In the genomic region with DNA sequence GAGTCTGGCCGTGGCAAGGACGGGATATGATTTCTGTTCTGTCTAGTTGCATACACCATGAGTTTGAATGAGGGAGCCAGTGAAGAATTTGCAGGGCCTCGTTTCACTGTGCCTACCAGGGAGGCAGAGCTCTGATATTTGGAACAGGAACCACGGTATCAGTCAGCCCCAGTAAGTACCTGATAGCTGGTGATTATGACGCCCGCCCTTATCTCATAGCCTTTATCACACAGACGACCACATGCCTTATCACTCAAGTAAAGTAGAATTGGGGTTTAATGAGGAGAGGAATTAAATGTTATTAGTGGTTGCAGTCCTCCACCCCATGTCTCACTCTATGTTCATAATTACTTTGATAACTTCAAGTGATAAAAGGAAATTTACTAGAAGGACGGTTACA, we compare ENCODE assay signal across 22 mouse cellular contexts. TPM values are rescaled to one million over a fixed set of nuclear protein-coding genes. Genes with fewer than 3 reads are reported as not detected.
DNase-seq lines count a peak whose midpoint lies in the region; ATAC-seq and TF ChIP-seq lines count a peak whose summit lies in the region.
"Had no signal": no experiment of that assay in that cellular context is flagged by ENCODE, and none has a peak within 500 bp of the region (broad histone marks: within the 10 kb centered on the region; RNA-seq: fewer than 3 reads in every experiment).

No protein-coding gene starts in this region.

- ATAC-seq in erythroblast, adult 5-6 weeks (replicated peaks; ENCODE audit: low FRiP score, poor library complexity, severe bottlenecking) = peak; percentile 73
- peak; percentile 95 for ATAC-seq in liver, embryonic 14.5 days (ENCODE audit: insufficient read depth)
- ATAC-seq: inflammation-experienced regulatory T-cells, adult 6 months; midbrain, embryonic 16.5 days had no signal

- H3K4me2 ChIP-seq in liver, embryonic 14.5 days (ENCODE audit: low read depth) = peak overlapping the region; percentile 61
- H3K4me2 ChIP-seq: embryonic facial prominence, embryonic 12.5 days; kidney, embryonic 15.5 days; limb, embryonic 12.5 days; lung, embryonic 15.5 days had no signal

- no peak for DNase-seq in thymus, adult 2 months
- no peak for DNase-seq in thymus, adult 18-20 months
- peak; percentile 63 to 70 (median 69) for DNase-seq in liver, embryonic 14.5 days (ENCODE audit: low read depth in 3 of 3, low spot score in 3 of 3)
- no peak for DNase-seq in layer of hippocampus, adult 11-12 months (ENCODE audit: low spot score)
- no peak for DNase-seq in right cerebral cortex, postnatal 25 days
- DNase-seq in frontal cortex, postnatal 25 days (ENCODE audit: low spot score in 2 of 2) = no peak
- no peak for DNase-seq in right cerebral cortex, postnatal 14 days
- DNase-seq: adrenal gland, adult 2 months; B cell, adult 2 months; cerebellum, adult 11-12 months; cerebellum, postnatal 36 days; gastrocnemius, postnatal 10 days; heart, adult 18-20 months had no signal

- H3K36me3 ChIP-seq in thymus, adult 2 months (ENCODE audit: control insufficient read depth, insufficient read depth, low read length) = peaks cover 97% of the 10 kb centered on the region
- no peaks in the 10 kb centered on the region for H3K36me3 ChIP-seq in liver, embryonic 14.5 days (replicated peaks; ENCODE audit: control insufficient read depth, insufficient read depth, low read depth)
- H3K36me3 ChIP-seq: embryonic facial prominence, embryonic 12.5 days; kidney, embryonic 15.5 days; limb, embryonic 12.5 days; lung, embryonic 15.5 days had no signal

- peak overlapping the region; percentile 72 for H3K27ac ChIP-seq in thymus, adult 2 months (ENCODE audit: control insufficient read depth, insufficient read depth, low read length)
- H3K27ac ChIP-seq in liver, embryonic 14.5 days = peak overlapping the region; percentile 57
- H3K27ac ChIP-seq: embryonic facial prominence, embryonic 12.5 days; kidney, embryonic 15.5 days; layer of hippocampus, adult 2 months; left cerebral cortex, adult 2 months; limb, embryonic 12.5 days; lung, embryonic 15.5 days had no signal

- no peaks in the 10 kb centered on the region for H3K9me3 ChIP-seq in liver, embryonic 14.5 days (ENCODE audit: control insufficient read depth, low read length)
- H3K9me3 ChIP-seq: embryonic facial prominence, embryonic 12.5 days; kidney, embryonic 15.5 days; limb, embryonic 12.5 days; lung, embryonic 15.5 days had no signal

- peak overlapping the region; percentile 14; the same call in 1 of the 2 replicates for H3K4me3 ChIP-seq in thymus, adult 2 months (ENCODE audit: control insufficient read depth, insufficient read depth, low read length)
- H3K4me3 ChIP-seq in liver, embryonic 14.5 days (ENCODE audit: insufficient read depth in 1 of 2, low read depth in 2 of 2, low read length in 2 of 2) = no peak overlapping the region
- H3K4me3 ChIP-seq: embryonic facial prominence, embryonic 12.5 days; kidney, embryonic 15.5 days; layer of hippocampus, adult 2 months; left cerebral cortex, adult 2 months; limb, embryonic 12.5 days; lung, embryonic 15.5 days had no signal

- no peaks in the 10 kb centered on the region for H3K27me3 ChIP-seq in thymus, adult 2 months (ENCODE audit: control insufficient read depth, insufficient read depth, low read length)
- H3K27me3 ChIP-seq in liver, embryonic 14.5 days (ENCODE audit: control insufficient read depth, insufficient read depth, low read length) = no peaks in the 10 kb centered on the region; the same call in 1 of the 2 replicates
- H3K27me3 ChIP-seq: embryonic facial prominence, embryonic 12.5 days; kidney, embryonic 15.5 days; limb, embryonic 12.5 days; lung, embryonic 15.5 days had no signal

- TF ChIP-seq CTCF in thymus, adult 2 months (IDR thresholded peaks at IDR 0.05; ENCODE audit: borderline replicate concordance, control insufficient read depth, extremely low read depth, insufficient read depth, low read length, poor library complexity) = no peak
- no peak for TF ChIP-seq CTCF in liver, embryonic 14.5 days (IDR thresholded peaks at IDR 0.05; ENCODE audit: low read depth)

- TF ChIP-seq EP300 in liver, embryonic 14.5 days (IDR thresholded peaks at IDR 0.05; ENCODE audit: low read depth) = peak; percentile 99

- peak overlapping the region; percentile 13; the same call in 1 of the 2 replicates for H3K9ac ChIP-seq in liver, embryonic 14.5 days (replicated peaks)
- H3K9ac ChIP-seq: embryonic facial prominence, embryonic 12.5 days; kidney, embryonic 15.5 days; limb, embryonic 12.5 days; lung, embryonic 15.5 days had no signal

- WGBS in thymus, adult 2 months = 81% methylated on average over 8 of the region's 8 CpGs
- WGBS in liver, embryonic 14.5 days (ENCODE audit: insufficient replicate concordance) = 14% methylated on average over 8 of the region's 8 CpGs

- H3K4me1 ChIP-seq in thymus, adult 2 months (replicated peaks; ENCODE audit: control insufficient read depth, insufficient read depth, low read length) = peaks cover 32% of the 10 kb centered on the region
- H3K4me1 ChIP-seq in liver, embryonic 14.5 days (replicated peaks; ENCODE audit: control insufficient read depth in 2 of 2, insufficient read depth in 2 of 2, low read length in 1 of 2) = peaks cover 44 to 51% of the 10 kb centered on the region in 2 experiments
- H3K4me1 ChIP-seq: embryonic facial prominence, embryonic 12.5 days; limb, embryonic 12.5 days had no signal

- TF ChIP-seq POLR2A in thymus, adult 2 months (IDR thresholded peaks at IDR 0.05; ENCODE audit: control insufficient read depth, extremely low read depth, insufficient read depth, low read length, poor library complexity) = no peak

RNA-seq across cellular contexts. Expression of a gene that starts 49.6 kb away (rescaled TPM):
- polyA plus RNA-seq in thymus, adult 2 months (2012; rRNA removed) = 513 and 641 TPM in 2 replicates
- 58.9 and 78.6 TPM in 2 replicates for total RNA-seq in erythroblast, adult 5-6 weeks (2015; ENCODE audit: low replicate concordance)
- 20.1 and 26.9 TPM in 2 replicates for total RNA-seq in erythroblast, adult 5-6 weeks (2017; ENCODE audit: low replicate concordance)
- 133 and 145 TPM in 2 replicates for polyA plus RNA-seq in liver, embryonic 14.5 days (2012; rRNA removed)
- polyA plus RNA-seq in liver, embryonic 14.5 days (2014; fragmentation: Nextera tagmentation; extraction: Ambion mirVana) = 221 and 224 TPM in 2 replicates

RNA-seq across cellular contexts. Expression of a gene that starts 49.7 kb away (rescaled TPM):
- polyA plus RNA-seq in thymus, adult 2 months (2012; rRNA removed) = 21.5 and 23.6 TPM in 2 replicates
- total RNA-seq in erythroblast, adult 5-6 weeks (2015; ENCODE audit: low replicate concordance) = 73.8 and 97.2 TPM in 2 replicates
- 63.7 and 104 TPM in 2 replicates for total RNA-seq in erythroblast, adult 5-6 weeks (2017; ENCODE audit: low replicate concordance)
- 5.9 and 6.1 TPM in 2 replicates for polyA plus RNA-seq in liver, embryonic 14.5 days (2012; rRNA removed)
- 14.9 and 18.3 TPM in 2 replicates for polyA plus RNA-seq in liver, embryonic 14.5 days (2014; fragmentation: Nextera tagmentation; extraction: Ambion mirVana)

Comparison
In these comparisons a context has a peak if more than half of its experiments do, and no peak if none do; other contexts are left out.
1. DNase-seq: peak in liver, embryonic 14.5 days (3 of 3); none in thymus, adult 2 months (single experiment), thymus, adult 18-20 months (0 of 2), layer of hippocampus, adult 11-12 months (single experiment), right cerebral cortex, postnatal 25 days (single experiment), frontal cortex, postnatal 25 days (0 of 2) and right cerebral cortex, postnatal 14 days (single experiment).